Mouse (Mus musculus) embryonic facial prominence, embryonic 10.5 days (tissue): Measurements from ENCODE around the gene Shkbp1. TPM values are rescaled to one million over a fixed set of nuclear protein-coding genes. Genes with fewer than 3 reads are reported as not detected.

Experiments
- DNase-seq: peaks from one replicate; pipeline ENCODE4 v3.0.0-alpha.2; 2017; ENCODE audit warnings: low spot score
- H3K27ac ChIP-seq: fragments of 300-500 bp; sonication (generic); replicated peaks from 2 replicates; pipeline ENCODE4 v1.5.1; 2016; ENCODE audit warnings: mild to moderate bottlenecking
- H3K27me3 ChIP-seq: fragments of 300-500 bp; sonication (generic); replicated peaks from 2 replicates; pipeline ENCODE4 v1.6.1; 2016; ENCODE audit warnings: low read depth, mild to moderate bottlenecking; ENCODE audit not compliant: poor library complexity, severe bottlenecking
- H3K36me3 ChIP-seq: fragments of 300-500 bp; sonication (generic); replicated peaks from 2 replicates; pipeline ENCODE4 v1.6.1; 2016; ENCODE audit warnings: mild to moderate bottlenecking, moderate library complexity
- H3K4me1 ChIP-seq: fragments of 300-500 bp; sonication (generic); 2 replicates; pipeline ENCODE4 v1.6.1; 2016
- H3K4me3 ChIP-seq: fragments of 300-500 bp; sonication (generic); 2 replicates; pipeline ENCODE4 v1.5.1; 2016; ENCODE audit warnings: mild to moderate bottlenecking, moderate library complexity
- H3K9me3 ChIP-seq: fragments of 300-500 bp; sonication (generic); 2 replicates; pipeline ENCODE4 v1.6.1; 2016; ENCODE audit warnings: mild to moderate bottlenecking
- WGBS: fragments of 180-500 bp; shearing (Covaris S2); methylation state at CpG from one replicate; pipeline ENCODE4 v1.1.7; 2016; 5-methylcytosine and 5-hydroxymethylcytosine counted together
- polyA plus RNA-seq: library from polyadenylated mRNA; unstranded; fragments of >200 nt; fragmentation: Nextera tagmentation; extraction: Ambion mirVana; gene quantifications from 2 replicates; pipeline ENCODE4 v1.2.1, GENCODE M21; 2016

The Shkbp1 gene
- polyA plus RNA-seq, 1 experiment from 2014 or later = 80.3 TPM

DNA sequence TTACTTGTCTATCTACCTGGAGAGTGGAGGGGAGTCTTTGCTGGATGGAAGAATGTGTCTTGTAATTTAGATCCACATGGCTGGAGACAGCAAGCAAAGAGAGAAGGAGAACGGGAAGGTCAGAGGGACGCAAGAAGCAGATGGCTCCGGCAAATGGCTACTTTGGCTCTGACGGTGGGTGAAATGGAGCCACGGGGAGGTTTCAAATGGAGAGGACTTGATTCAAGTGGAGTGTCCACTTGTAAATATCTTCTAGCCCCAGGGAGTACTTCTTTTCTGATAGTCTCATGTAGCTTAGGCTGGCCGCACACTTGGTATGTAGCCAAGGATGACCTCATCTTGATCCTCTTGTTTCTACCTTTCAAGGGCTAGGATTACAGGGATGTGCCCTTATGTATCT is 57.0 kb downstream of the Shkbp1 start:
- Histone ChIP-seq H3K36me3 (no peaks in the 10 kb centered on the region), H3K4me3 (no peak overlapping the region), H3K9me3 (no peaks in the 10 kb centered on the region), H3K27me3 (peaks cover 10% of the 10 kb centered on the region), H3K4me1 (no peaks in the 10 kb centered on the region), H3K27ac (no peak overlapping the region)
- no peak for DNase-seq
- WGBS = 92% methylated on average over 6 of the region's 6 CpGs

DNA sequence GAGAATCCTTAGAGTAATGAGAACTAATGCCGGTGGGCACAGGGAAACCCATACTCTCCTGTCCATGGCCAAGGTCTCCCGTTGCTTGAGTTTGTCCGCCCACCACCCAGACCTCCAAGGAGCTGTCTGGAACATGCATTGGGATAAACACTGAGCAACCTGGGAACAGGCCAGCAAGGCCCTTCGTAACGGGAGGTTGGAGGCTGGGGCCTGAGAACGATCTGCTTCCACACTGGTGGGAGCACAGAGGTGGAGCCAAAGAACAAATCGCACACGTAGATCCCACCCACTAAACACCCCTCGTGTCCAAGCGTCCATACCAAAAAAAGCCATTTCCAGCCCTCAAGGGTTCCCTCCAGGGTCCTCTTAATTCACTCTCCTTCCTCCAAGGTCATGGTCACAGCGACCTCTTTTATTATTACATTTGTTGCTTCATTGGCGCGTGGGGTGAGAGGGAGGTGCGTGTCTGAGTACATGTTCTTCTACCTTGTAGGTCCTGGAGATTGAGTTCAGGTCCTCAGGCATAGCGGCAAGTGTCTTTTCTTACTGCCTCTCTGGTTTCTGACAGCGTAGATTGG is 57.7 kb downstream of the Shkbp1 start:
- no peak overlapping the region for H3K27ac ChIP-seq
- no peaks in the 10 kb centered on the region for H3K9me3 ChIP-seq
- H3K4me3 ChIP-seq = no peak overlapping the region
- DNase-seq = no peak
- no peaks in the 10 kb centered on the region for H3K4me1 ChIP-seq
- peaks cover 3% of the 10 kb centered on the region; the same call in 1 of the 2 replicates for H3K27me3 ChIP-seq
- H3K36me3 ChIP-seq = no peaks in the 10 kb centered on the region
- WGBS = 87% methylated on average over 16 of the region's 16 CpGs

DNA sequence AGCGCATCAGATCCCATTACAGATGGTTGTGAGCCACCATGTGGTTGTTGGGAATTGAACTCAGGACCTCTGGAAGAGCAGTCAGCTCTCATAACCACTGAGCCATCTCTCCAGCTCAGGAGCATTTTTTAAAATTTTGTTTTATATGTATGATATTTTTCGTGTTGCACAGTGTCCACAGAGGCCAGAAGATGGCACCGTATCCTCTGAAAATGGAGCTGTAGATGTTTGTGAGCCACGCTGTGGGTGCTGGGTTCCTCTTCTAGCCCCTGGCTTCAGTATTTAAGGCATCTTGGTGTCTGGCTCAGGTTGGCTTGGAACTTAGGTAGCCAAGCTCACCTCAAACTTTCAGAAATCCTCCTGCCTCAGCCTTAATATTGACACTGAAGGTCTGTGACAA is 59.3 kb downstream of the Shkbp1 start:
- Histone ChIP-seq H3K36me3 (no peaks in the 10 kb centered on the region), H3K9me3 (no peaks in the 10 kb centered on the region), H3K27me3 (no peaks in the 10 kb centered on the region), H3K4me1 (peaks cover 5% of the 10 kb centered on the region), H3K4me3 (no peak overlapping the region), H3K27ac (no peak overlapping the region)
- 88% methylated on average over 4 of the region's 4 CpGs for whole genome bisulfite sequencing
- no peak for DNase-seq

DNA sequence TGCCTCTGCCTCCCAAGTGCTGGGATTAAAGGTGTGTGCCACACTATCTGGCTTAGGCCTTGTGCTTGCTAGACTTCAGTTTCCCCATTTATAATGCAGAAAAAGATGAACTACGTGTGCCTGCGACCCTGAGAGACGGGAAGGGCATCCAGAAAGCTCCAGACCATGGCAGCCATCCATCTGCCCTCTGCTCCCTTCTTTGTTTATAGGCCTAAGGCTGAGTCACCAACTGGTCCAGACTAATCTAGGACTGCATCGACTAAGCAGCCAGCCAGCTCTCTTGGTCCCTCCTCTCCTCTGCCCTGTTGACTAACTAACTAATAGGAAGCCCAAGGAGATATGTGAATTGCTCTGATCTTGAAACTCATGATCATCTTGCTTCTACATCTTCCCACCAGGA is 59.9 kb downstream of the Shkbp1 start:
- 83% methylated on average over 4 of the region's 4 CpGs for WGBS
- H3K27me3 ChIP-seq = no peaks in the 10 kb centered on the region

More for the DNA sequence above, 59.9 kb downstream of the Shkbp1 start:
- Histone ChIP-seq H3K27ac (no peak overlapping the region), H3K36me3 (no peaks in the 10 kb centered on the region), H3K4me1 (peaks cover 9% of the 10 kb centered on the region), H3K9me3 (no peaks in the 10 kb centered on the region), H3K4me3 (no peak overlapping the region)
- DNase-seq = no peak

Other genes with a start within 250 kb of the Shkbp1 start
- not detected in 2 replicates for gene Cyp2f2, start 236.1 kb downstream of the Shkbp1 start, polyA plus RNA-seq
- gene Cyp2t4, start 202.3 kb downstream of the Shkbp1 start, polyA plus RNA-seq = 0.09 and 0.16 TPM in 2 replicates
- gene Egln2, start 189.2 kb downstream of the Shkbp1 start, polyA plus RNA-seq = 77.5 and 81.3 TPM in 2 replicates
- gene Rab4b, start 177.1 kb downstream of the Shkbp1 start, polyA plus RNA-seq = 60.0 and 63.1 TPM in 2 replicates
- 1.3 TPM in 1 of 2 replicates, not detected in the other for gene Gm21983, start 174.9 kb downstream of the Shkbp1 start, polyA plus RNA-seq
- 0.62 and 1.5 TPM in 2 replicates for gene Mia, start 174.9 kb downstream of the Shkbp1 start, polyA plus RNA-seq
- gene BC024978, start 160.2 kb downstream of the Shkbp1 start, polyA plus RNA-seq = 4.3 and 4.7 TPM in 2 replicates
- 415 and 427 TPM in 2 replicates for gene Snrpa, start 159.7 kb downstream of the Shkbp1 start, polyA plus RNA-seq
- 5.1 and 5.6 TPM in 2 replicates for gene Itpkc, start 127.4 kb downstream of the Shkbp1 start, polyA plus RNA-seq
- gene Coq8b, start 123.0 kb downstream of the Shkbp1 start, polyA plus RNA-seq = 18.4 and 18.7 TPM in 2 replicates
- gene Numbl, start 97.6 kb downstream of the Shkbp1 start, polyA plus RNA-seq = 14.8 and 15.0 TPM in 2 replicates
- 7.1 and 8.8 TPM in 2 replicates for gene Ltbp4, start 18.3 kb downstream of the Shkbp1 start, polyA plus RNA-seq
- not detected in 2 replicates for gene Gm20479, start 1.4 kb upstream of the Shkbp1 start, polyA plus RNA-seq
- gene Sptbn4, start 91.7 kb upstream of the Shkbp1 start, polyA plus RNA-seq = 0.19 and 0.35 TPM in 2 replicates
- gene Blvrb, start 92.0 kb upstream of the Shkbp1 start, polyA plus RNA-seq = 31.9 and 35.2 TPM in 2 replicates
- gene Sertad3, start 117.7 kb upstream of the Shkbp1 start, polyA plus RNA-seq = 26.2 and 26.5 TPM in 2 replicates
- 24.0 and 25.1 TPM in 2 replicates for gene Sertad1, start 130.9 kb upstream of the Shkbp1 start, polyA plus RNA-seq
- 3.8 and 4.2 TPM in 2 replicates for gene Prx, start 143.3 kb upstream of the Shkbp1 start, polyA plus RNA-seq
- gene Hipk4, start 167.2 kb upstream of the Shkbp1 start, polyA plus RNA-seq = 0.45 and 0.60 TPM in 2 replicates
- 40.5 and 41.4 TPM in 2 replicates for gene Pld3, start 197.2 kb upstream of the Shkbp1 start, polyA plus RNA-seq
- 40.8 and 41.1 TPM in 2 replicates for gene 2310022A10Rik, start 197.2 kb upstream of the Shkbp1 start, polyA plus RNA-seq
- gene Akt2, start 235.5 kb upstream of the Shkbp1 start, polyA plus RNA-seq = 95.3 and 101 TPM in 2 replicates